Mouse (Mus musculus) lung, postnatal 0 days (tissue): Measurements from ENCODE around the gene Olfr155.

Experiments used
- CTCF ChIP-seq: IDR thresholded peaks from 2 replicates; pipeline ENCODE4 v1.5.1; 2016; ENCODE audit warnings: antibody characterized with exemption, mild to moderate bottlenecking
- EP300 ChIP-seq: IDR thresholded peaks from 2 replicates; pipeline ENCODE4 v1.6.1; 2016; ENCODE audit warnings: antibody characterized with exemption, mild to moderate bottlenecking, control low read depth

GRCm38 (mm10) chr4:43832031-43832430 lies 19.3 kb upstream of the Olfr155 start:
- peak; percentile 47 for TF ChIP-seq CTCF
- TF ChIP-seq EP300, result no peak
